Mouse (Mus musculus) lung, postnatal 0 days (tissue): ENCODE measurements around the gene Isg20. TPM values are rescaled to one million over a fixed set of nuclear protein-coding genes. Genes with fewer than 3 reads are reported as not detected.

Source experiments
- ATAC-seq: fragments of 200-750 bp; cut with Nextera tagmentation; 2 replicates; pipeline ENCODE4 v1.8.0; 2017; ENCODE audit warnings: moderate library complexity
- DNase-seq: peaks from one replicate; pipeline ENCODE4 v3.0.0-alpha.2; 2016; ENCODE audit warnings: low spot score
- H3K27ac ChIP-seq: fragments of 300-500 bp; sonication (generic); 2 replicates; pipeline ENCODE4 v1.5.1; 2014; ENCODE audit warnings: antibody characterized with exemption, mild to moderate bottlenecking, low read length, mixed read lengths
- H3K27me3 ChIP-seq: fragments of 300-500 bp; sonication (generic); replicated peaks from 2 replicates; pipeline ENCODE4 v1.6.1; 2014; ENCODE audit warnings: low read length, mixed read lengths; ENCODE audit not compliant: insufficient read depth
- H3K36me3 ChIP-seq: fragments of 300-500 bp; sonication (generic); 2 replicates; pipeline ENCODE4 v1.6.1; 2014; ENCODE audit warnings: low read length, mixed read lengths; ENCODE audit not compliant: insufficient read depth
- H3K4me1 ChIP-seq: fragments of 300-500 bp; sonication (generic); 2 replicates; pipeline ENCODE4 v1.6.1; 2014; ENCODE audit warnings: antibody characterized with exemption, low read depth, low read length, mixed read lengths; ENCODE audit not compliant: insufficient read depth
- H3K4me2 ChIP-seq: fragments of 300-500 bp; sonication (generic); replicated peaks from 2 replicates; pipeline ENCODE4 v1.6.1; 2014; ENCODE audit warnings: low read depth, mild to moderate bottlenecking, low read length, moderate library complexity, mixed read lengths
- H3K4me3 ChIP-seq: fragments of 300-500 bp; sonication (generic); 2 replicates; pipeline ENCODE4 v1.5.1; 2014; ENCODE audit warnings: low read depth, low read length
- H3K9ac ChIP-seq: fragments of 300-500 bp; sonication (generic); replicated peaks from 2 replicates; pipeline ENCODE4 v1.6.1; 2014; ENCODE audit warnings: low read depth, mild to moderate bottlenecking
- H3K9me3 ChIP-seq: fragments of 300-500 bp; sonication (generic); 2 replicates; pipeline ENCODE4 v1.6.1; 2016; ENCODE audit warnings: low read length, mixed read lengths
- CTCF ChIP-seq: IDR thresholded peaks from 2 replicates; pipeline ENCODE4 v1.5.1; 2016; ENCODE audit warnings: antibody characterized with exemption, mild to moderate bottlenecking
- EP300 ChIP-seq: IDR thresholded peaks from 2 replicates; pipeline ENCODE4 v1.6.1; 2016; ENCODE audit warnings: antibody characterized with exemption, mild to moderate bottlenecking, control low read depth
- WGBS: fragments of 180-500 bp; shearing (Covaris S2); extraction: QIAGEN DNeasy Blood & Tissue Kit; methylation state at CpG from one replicate; pipeline ENCODE4 v1.1.7; 2014; 5-methylcytosine and 5-hydroxymethylcytosine counted together
- microRNA-seq: library from miRNA; unstranded; fragments of <30 nt; microRNA quantifications from one replicate; pipeline ENCODE4, GENCODE M21; 2016
- polyA plus RNA-seq: library from polyadenylated mRNA; unstranded; fragments of >200 nt; fragmentation: Nextera tagmentation; extraction: Ambion mirVana; gene quantifications from 2 replicates; pipeline ENCODE4 v1.2.1, GENCODE M21; 2015

Isg20 gene
- polyA plus RNA-seq, 1 experiment from 2014 or later, result 31.0 TPM

DNA sequence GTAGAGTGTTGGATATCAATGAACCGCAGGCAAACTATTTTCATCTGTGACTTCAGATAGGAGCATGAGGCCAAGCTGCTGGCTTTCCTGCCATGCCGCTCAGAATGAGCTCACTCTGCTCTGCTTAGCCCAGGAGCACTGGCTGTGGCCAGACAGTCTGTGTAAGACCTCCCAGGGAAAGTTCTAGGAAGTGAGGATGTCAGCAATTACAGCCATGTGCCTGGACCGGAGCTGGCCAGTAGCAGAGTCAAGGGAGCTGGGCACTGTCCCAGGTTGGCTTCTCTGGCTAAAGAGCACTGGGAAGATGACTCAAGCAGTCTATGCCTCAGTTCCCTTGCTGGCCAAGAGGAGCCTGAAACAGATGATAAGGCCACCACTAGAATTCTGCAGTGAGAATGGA lies 50.7 kb downstream of the Isg20 start:
- Histone ChIP-seq H3K9me3 (no peaks in the 10 kb centered on the region), H3K9ac (no peak overlapping the region), H3K4me2 (no peak overlapping the region), H3K27me3 (no peaks in the 10 kb centered on the region), H3K27ac (no peak overlapping the region), H3K4me1 (no peaks in the 10 kb centered on the region), H3K36me3 (no peaks in the 10 kb centered on the region), H3K4me3 (no peak overlapping the region)
- WGBS, result 80% methylated on average over 3 of the region's 3 CpGs
- ATAC-seq (no peak), DNase-seq (no peak)
- TF ChIP-seq EP300 (no peak), CTCF (no peak)

Small RNAs within 50 kb of the gene (microRNA-seq; reads per million reads assigned to microRNA genes)
- gene Mir7-2, result not detected

Other genes starting within 250 kb of the Isg20 start
- gene Ntrk3, start 175.4 kb upstream of the Isg20 start, polyA plus RNA-seq, result 0.83 and 1.3 TPM in 2 replicates
- gene Mrps11, start 130.3 kb upstream of the Isg20 start, polyA plus RNA-seq, result 39.8 and 46.4 TPM in 2 replicates
- gene Mrpl46, start 129.9 kb upstream of the Isg20 start, polyA plus RNA-seq, result 41.7 and 43.1 TPM in 2 replicates
- 7.8 and 8.5 TPM in 2 replicates for gene Det1, start 66.2 kb upstream of the Isg20 start, polyA plus RNA-seq
- 19.9 and 20.0 TPM in 2 replicates for gene Aen, start 17.6 kb upstream of the Isg20 start, polyA plus RNA-seq
- gene Acan, start 140.1 kb downstream of the Isg20 start, polyA plus RNA-seq, result 0.12 TPM in 1 of 2 replicates, not detected in the other
- 0.17 TPM in 1 of 2 replicates, not detected in the other for gene Hapln3, start 217.6 kb downstream of the Isg20 start, polyA plus RNA-seq
- gene Mfge8, start 235.6 kb downstream of the Isg20 start, polyA plus RNA-seq, result 312 and 318 TPM in 2 replicates